Mouse (Mus musculus): ENCODE results near the gene Crot. TPM values are rescaled to one million over a fixed set of nuclear protein-coding genes. Genes with fewer than 3 reads are reported as not detected.

Crot gene
- polyA plus RNA-seq, 1 experiment from 2014 or later, result 43.4 TPM

GRCm38 (mm10) chr5:8995966-8996685, 998 bp downstream of the Crot start:
- no peak for DNase-seq (ENCODE audit: low spot score)

GRCm38 (mm10) chr5:8991626-8992025, 5.5 kb downstream of the Crot start:
- no peak for DNase-seq (ENCODE audit: low spot score)

- no peak for DNase-seq (ENCODE audit: low spot score)
Observed at GRCm38 (mm10) chr5:8990526-8990925, 6.6 kb downstream of the Crot start.

GRCm38 (mm10) chr5:8987925-8988324, 9.2 kb downstream of the Crot start:
- DNase-seq (ENCODE audit: low spot score), result no peak

GRCm38 (mm10) chr5:8985470-8985869, 11.7 kb downstream of the Crot start:
- no peak for DNase-seq (ENCODE audit: low spot score)

GRCm38 (mm10) chr5:8974721-8975120, 22.4 kb downstream of the Crot start:
- no peak for DNase-seq (ENCODE audit: low spot score)

GRCm38 (mm10) chr5:8972355-8972754, 24.8 kb downstream of the Crot start:
- no peak for DNase-seq (ENCODE audit: low spot score)

- DNase-seq (ENCODE audit: low spot score), result no peak
Observed at GRCm38 (mm10) chr5:8970694-8971093, 26.4 kb downstream of the Crot start.

- DNase-seq (ENCODE audit: low spot score), result no peak
Observed at GRCm38 (mm10) chr5:8964487-8964886, 32.6 kb downstream of the Crot start.

- DNase-seq (ENCODE audit: low spot score), result no peak
Observed at GRCm38 (mm10) chr5:8960534-8960933, 36.6 kb downstream of the Crot start.

- DNase-seq (ENCODE audit: low spot score), result no peak
Observed at GRCm38 (mm10) chr5:8955544-8955943, 41.6 kb downstream of the Crot start.

GRCm38 (mm10) chr5:8953660-8954059, 43.5 kb downstream of the Crot start:
- DNase-seq (ENCODE audit: low spot score), result no peak

GRCm38 (mm10) chr5:8947423-8948110, 49.6 kb downstream of the Crot start:
- DNase-seq (ENCODE audit: low spot score), result no peak

- DNase-seq (ENCODE audit: low spot score), result no peak
Observed at GRCm38 (mm10) chr5:8943836-8944235, 53.3 kb downstream of the Crot start.

GRCm38 (mm10) chr5:8941266-8941665, 55.9 kb downstream of the Crot start:
- DNase-seq (ENCODE audit: low spot score), result peak; percentile 18

GRCm38 (mm10) chr5:8937965-8938364, 59.2 kb downstream of the Crot start:
- DNase-seq (ENCODE audit: low spot score), result no peak

- DNase-seq (ENCODE audit: low spot score), result no peak
Observed at GRCm38 (mm10) chr5:8928440-8928839, 68.7 kb downstream of the Crot start.

- DNase-seq (ENCODE audit: low spot score), result peak; percentile 16
Observed at GRCm38 (mm10) chr5:8917069-8917468, 80.1 kb downstream of the Crot start.

GRCm38 (mm10) chr5:8916400-8916799, 80.7 kb downstream of the Crot start:
- no peak for DNase-seq (ENCODE audit: low spot score)

All from thymus, postnatal 0 days (tissue).